Mouse (Mus musculus): ENCODE data around the gene Nkd2. TPM values are rescaled to one million over a fixed set of nuclear protein-coding genes. Genes with fewer than 3 reads are reported as not detected.

Nkd2 gene
- polyA plus RNA-seq, 1 experiment from 2014 or later, result 4.7 TPM

DNA sequence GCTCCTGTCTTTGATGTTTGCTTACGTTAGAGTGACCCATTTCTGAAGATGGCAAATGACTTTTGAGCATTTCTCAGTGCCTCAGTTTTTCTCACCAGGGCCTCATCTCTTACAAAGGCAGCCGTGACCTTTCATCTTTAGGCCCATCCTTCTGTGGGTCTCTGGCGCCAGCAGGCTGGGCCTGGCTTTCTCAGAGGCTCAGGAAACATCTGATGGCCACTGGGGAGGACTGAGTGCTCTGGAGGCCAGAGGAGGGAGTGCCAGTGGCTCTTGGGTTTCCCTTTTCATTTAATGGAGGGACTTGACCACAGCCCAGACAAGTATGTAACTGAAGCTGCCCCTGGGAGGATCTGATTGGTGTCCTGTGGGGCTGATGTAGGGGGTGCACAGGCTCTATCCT, 76.3 kb downstream of the Nkd2 start:
- Histone ChIP-seq H3K4me1 (replicated peaks; ENCODE audit: control insufficient read depth, insufficient read depth) (0 out of 2 replicates have a peak, but pooled peaks cover 5% of the 10 kb centered on the region), H3K4me3 (ENCODE audit: low read depth, low read length) (no peak overlapping the region), H3K9me3 (ENCODE audit: control insufficient read depth, low read length) (no peaks in the 10 kb centered on the region), H3K27ac (replicated peaks) (peak overlapping the region; percentile 24; the same call in 1 of the 2 replicates), H3K4me2 (replicated peaks; ENCODE audit: low read depth) (no peak overlapping the region), H3K27me3 (ENCODE audit: control insufficient read depth, insufficient read depth, low read length) (no peaks in the 10 kb centered on the region), H3K9ac (ENCODE audit: low read length) (no peak overlapping the region), H3K36me3 (ENCODE audit: control insufficient read depth, insufficient read depth, low read length) (peaks cover 2% of the 10 kb centered on the region; the same call in 1 of the 2 replicates)
- TF ChIP-seq CTCF (IDR thresholded peaks at IDR 0.05; ENCODE audit: low read depth) (no peak), EP300 (optimal IDR thresholded peaks at IDR 0.05) (no peak)
- WGBS, result 60% methylated on average over 3 of the region's 3 CpGs
- DNase-seq (ENCODE audit: low spot score) (no peak), ATAC-seq (ENCODE audit: low FRiP score, low TSS enrichment) (no peak)

DNA sequence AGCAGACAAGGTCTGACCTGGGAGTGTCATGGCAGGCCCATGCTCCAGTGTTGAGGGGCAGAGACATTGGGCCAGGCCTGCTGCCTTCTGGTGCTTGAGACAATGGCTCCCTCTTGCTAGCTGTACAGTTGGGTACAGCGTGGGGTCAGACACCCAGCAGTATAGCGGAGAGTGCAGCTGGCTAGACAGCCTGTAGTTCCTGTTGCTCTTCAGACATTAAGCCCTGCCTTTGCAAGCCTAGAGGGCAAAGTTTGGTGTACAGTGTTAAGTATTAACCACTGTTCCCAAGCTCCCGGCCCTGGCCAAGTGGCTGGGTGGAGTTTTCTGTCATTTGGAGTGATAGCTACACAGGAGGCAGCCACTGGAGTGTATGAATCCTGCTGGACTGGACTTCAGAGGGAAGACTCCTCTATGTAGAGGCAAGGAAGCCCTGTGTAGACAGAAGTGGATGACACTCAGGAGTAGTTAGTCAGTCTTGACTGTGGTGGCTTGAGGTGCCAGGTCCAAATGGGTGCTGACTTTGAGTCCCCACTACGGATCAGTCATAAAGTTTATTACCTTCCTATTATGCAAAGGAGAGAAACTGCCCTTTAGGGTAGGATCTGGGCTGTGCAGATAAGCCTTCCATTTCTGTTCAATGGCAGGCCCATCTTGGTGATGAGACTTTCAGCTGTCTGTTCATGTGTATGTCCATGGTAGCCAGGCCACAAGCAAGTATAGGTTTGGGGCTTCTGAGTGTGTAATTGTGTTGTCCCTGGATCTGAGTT, 77.3 kb downstream of the Nkd2 start:
- Histone ChIP-seq H3K36me3 (ENCODE audit: control insufficient read depth, insufficient read depth, low read length) (peaks cover 2% of the 10 kb centered on the region; the same call in 1 of the 2 replicates), H3K4me3 (ENCODE audit: low read depth, low read length) (no peak overlapping the region), H3K4me1 (replicated peaks; ENCODE audit: control insufficient read depth, insufficient read depth) (0 out of 2 replicates have a peak, but pooled peaks cover 5% of the 10 kb centered on the region), H3K27me3 (ENCODE audit: control insufficient read depth, insufficient read depth, low read length) (no peaks in the 10 kb centered on the region), H3K9me3 (ENCODE audit: control insufficient read depth, low read length) (no peaks in the 10 kb centered on the region), H3K27ac (replicated peaks) (peak overlapping the region; percentile 26), H3K9ac (ENCODE audit: low read length) (no peak overlapping the region), H3K4me2 (replicated peaks; ENCODE audit: low read depth) (no peak overlapping the region)
- ATAC-seq (ENCODE audit: low FRiP score, low TSS enrichment) (peak; percentile 86), DNase-seq (ENCODE audit: low spot score) (peak; percentile 78)
- 53% methylated on average over 4 of the region's 4 CpGs for WGBS
- no peak for TF ChIP-seq EP300 (optimal IDR thresholded peaks at IDR 0.05)
- peak; percentile 32 for TF ChIP-seq CTCF (IDR thresholded peaks at IDR 0.05; ENCODE audit: low read depth)

Other genes starting within 250 kb of the Nkd2 start
- 99.6 and 108 TPM in 2 replicates for gene Clptm1l, start 243.6 kb downstream of the Nkd2 start, polyA plus RNA-seq (2015; fragmentation: Nextera tagmentation; extraction: Ambion mirVana)
- 0.33 and 0.52 TPM in 2 replicates for gene Tert, start 220.7 kb downstream of the Nkd2 start, polyA plus RNA-seq (2015; fragmentation: Nextera tagmentation; extraction: Ambion mirVana)
- gene Slc6a18, start 169.6 kb downstream of the Nkd2 start, polyA plus RNA-seq (2015; fragmentation: Nextera tagmentation; extraction: Ambion mirVana), result not detected in 2 replicates
- 8.8 and 9.2 TPM in 2 replicates for gene Slc6a19, start 142.8 kb downstream of the Nkd2 start, polyA plus RNA-seq (2015; fragmentation: Nextera tagmentation; extraction: Ambion mirVana)
- gene Slc12a7, start 114.5 kb downstream of the Nkd2 start, polyA plus RNA-seq (2015; fragmentation: Nextera tagmentation; extraction: Ambion mirVana), result 17.9 and 19.0 TPM in 2 replicates
- 9.1 and 11.0 TPM in 2 replicates for gene Trip13, start 90.2 kb upstream of the Nkd2 start, polyA plus RNA-seq (2015; fragmentation: Nextera tagmentation; extraction: Ambion mirVana)
- 21.1 and 21.7 TPM in 2 replicates for gene Brd9, start 90.2 kb upstream of the Nkd2 start, polyA plus RNA-seq (2015; fragmentation: Nextera tagmentation; extraction: Ambion mirVana)
- not detected in 2 replicates for gene Zdhhc11, start 116.2 kb upstream of the Nkd2 start, polyA plus RNA-seq (2015; fragmentation: Nextera tagmentation; extraction: Ambion mirVana)
- gene Tppp, start 161.8 kb upstream of the Nkd2 start, polyA plus RNA-seq (2015; fragmentation: Nextera tagmentation; extraction: Ambion mirVana), result 3.0 and 3.4 TPM in 2 replicates
- 4.4 and 4.9 TPM in 2 replicates for gene Cep72, start 214.7 kb upstream of the Nkd2 start, polyA plus RNA-seq (2015; fragmentation: Nextera tagmentation; extraction: Ambion mirVana)

Data from stomach, postnatal 0 days (tissue).